Mouse (Mus musculus): ENCODE measurements at regions not wholly inside any gene's neighbourhood (a gene's known extent, or its start where the extent isn't known, plus 50 kb on each side); places are given as distances from the start of the nearest gene placed in this dataset.
A peak's percentile ranks its signal among the peaks of the same experiment; 100 is the strongest.

GRCm38 (mm10) chrX:12219474-12219873 lies 59.3 kb upstream of the Bcor start:
- H3K4me3 ChIP-seq, result no peak overlapping the region
- WGBS, result 33% methylated on average over 8 of the region's 8 CpGs
- peak; percentile 35 for DNase-seq (ENCODE audit: low spot score)
- no peaks in the 10 kb centered on the region for H3K36me3 ChIP-seq (replicated peaks)
- peaks cover 10% of the 10 kb centered on the region for H3K4me1 ChIP-seq
- H3K27ac ChIP-seq (replicated peaks), result peak overlapping the region; percentile 44; the same call in 1 of the 2 replicates
- no peaks in the 10 kb centered on the region for H3K9me3 ChIP-seq
- H3K27me3 ChIP-seq (replicated peaks; ENCODE audit: low read depth, poor library complexity, severe bottlenecking), result peaks cover 42% of the 10 kb centered on the region

GRCm38 (mm10) chrX:12224314-12224713 lies 64.2 kb upstream of the Bcor start:
- H3K27me3 ChIP-seq (replicated peaks; ENCODE audit: low read depth, poor library complexity, severe bottlenecking), result peaks cover 62% of the 10 kb centered on the region
- H3K4me1 ChIP-seq, result peaks cover 20% of the 10 kb centered on the region
- DNase-seq (ENCODE audit: low spot score), result no peak

GRCm38 (mm10) chrX:12225116-12225891 lies 65.1 kb upstream of the Bcor start:
- Histone ChIP-seq H3K27me3 (replicated peaks; ENCODE audit: low read depth, poor library complexity, severe bottlenecking) (peaks cover 57% of the 10 kb centered on the region), H3K36me3 (replicated peaks) (no peaks in the 10 kb centered on the region), H3K27ac (replicated peaks) (no peak overlapping the region), H3K9me3 (no peaks in the 10 kb centered on the region), H3K4me3 (peak overlapping the region; percentile 45), H3K4me1 (peaks cover 14% of the 10 kb centered on the region)
- DNase-seq (ENCODE audit: low spot score), result peak; percentile 33
- 12% methylated on average over 19 of the region's 19 CpGs for whole genome bisulfite sequencing

More at GRCm38 (mm10) chrX:12224314-12224713, 64.2 kb upstream of the Bcor start:
- Histone ChIP-seq H3K9me3 (no peaks in the 10 kb centered on the region), H3K4me3 (no peak overlapping the region), H3K36me3 (replicated peaks) (no peaks in the 10 kb centered on the region), H3K27ac (replicated peaks) (no peak overlapping the region)
- WGBS, result 73% methylated on average over 4 of the region's 4 CpGs

- peak overlapping the region; percentile 45 for H3K4me3 ChIP-seq
- H3K27me3 ChIP-seq (replicated peaks; ENCODE audit: low read depth, poor library complexity, severe bottlenecking), result peaks cover 57% of the 10 kb centered on the region
- H3K27ac ChIP-seq (replicated peaks), result no peak overlapping the region
Observed at GRCm38 (mm10) chrX:12225892-12226206, 65.7 kb upstream of the Bcor start.

GRCm38 (mm10) chrX:12240505-12241011 lies 80.4 kb upstream of the Bcor start:
- Histone ChIP-seq H3K36me3 (replicated peaks) (no peaks in the 10 kb centered on the region), H3K9me3 (no peaks in the 10 kb centered on the region), H3K27ac (replicated peaks) (no peak overlapping the region), H3K4me1 (no peaks in the 10 kb centered on the region), H3K27me3 (replicated peaks; ENCODE audit: low read depth, poor library complexity, severe bottlenecking) (no peaks in the 10 kb centered on the region; the same call in 1 of the 2 replicates), H3K4me3 (no peak overlapping the region)
- 64% methylated on average over 4 of the region's 4 CpGs for WGBS
- DNase-seq (ENCODE audit: low spot score), result no peak

More at GRCm38 (mm10) chrX:12225892-12226206, 65.7 kb upstream of the Bcor start:
- WGBS, result 19% methylated on average over 3 of the region's 3 CpGs
- peaks cover 14% of the 10 kb centered on the region for H3K4me1 ChIP-seq
- no peak for DNase-seq (ENCODE audit: low spot score)
- H3K9me3 ChIP-seq, result 0 out of 2 replicates have a peak, but pooled peaks cover 3% of the 10 kb centered on the region
- H3K36me3 ChIP-seq (replicated peaks), result no peaks in the 10 kb centered on the region

- DNase-seq (ENCODE audit: low spot score), result no peak
- no peaks in the 10 kb centered on the region for H3K4me1 ChIP-seq
- H3K4me3 ChIP-seq, result no peak overlapping the region
- H3K27ac ChIP-seq (replicated peaks), result no peak overlapping the region
- no peaks in the 10 kb centered on the region; the same call in 1 of the 2 replicates for H3K27me3 ChIP-seq (replicated peaks; ENCODE audit: low read depth, poor library complexity, severe bottlenecking)
- WGBS, result 72% methylated on average over 4 of the region's 4 CpGs
- H3K9me3 ChIP-seq, result no peaks in the 10 kb centered on the region
- no peaks in the 10 kb centered on the region for H3K36me3 ChIP-seq (replicated peaks)
Observed at GRCm38 (mm10) chrX:12241751-12242150, 81.6 kb upstream of the Bcor start.

- H3K4me3 ChIP-seq, result no peak overlapping the region
- H3K27me3 ChIP-seq (replicated peaks; ENCODE audit: low read depth, poor library complexity, severe bottlenecking), result peaks cover 49% of the 10 kb centered on the region
- WGBS, result 48% methylated on average over 4 of the region's 4 CpGs
- DNase-seq (ENCODE audit: low spot score), result peak; percentile 27
- H3K4me1 ChIP-seq, result peaks cover 12% of the 10 kb centered on the region
- H3K9me3 ChIP-seq, result no peaks in the 10 kb centered on the region
- H3K27ac ChIP-seq (replicated peaks), result no peak overlapping the region; the same call in 1 of the 2 replicates
- H3K36me3 ChIP-seq (replicated peaks), result no peaks in the 10 kb centered on the region
Observed at GRCm38 (mm10) chrX:12249071-12249470, 88.9 kb upstream of the Bcor start.

GRCm38 (mm10) chrX:12249911-12250310 lies 89.8 kb upstream of the Bcor start:
- 84% methylated on average over 4 of the region's 4 CpGs for WGBS
- H3K27me3 ChIP-seq (replicated peaks; ENCODE audit: low read depth, poor library complexity, severe bottlenecking), result peaks cover 49% of the 10 kb centered on the region
- H3K27ac ChIP-seq (replicated peaks), result no peak overlapping the region
- peaks cover 12% of the 10 kb centered on the region for H3K4me1 ChIP-seq
- no peaks in the 10 kb centered on the region for H3K9me3 ChIP-seq
- no peak for DNase-seq (ENCODE audit: low spot score)
- no peaks in the 10 kb centered on the region for H3K36me3 ChIP-seq (replicated peaks)
- H3K4me3 ChIP-seq, result no peak overlapping the region

- Histone ChIP-seq H3K4me3 (peak overlapping the region; percentile 49), H3K36me3 (replicated peaks) (no peaks in the 10 kb centered on the region), H3K27me3 (replicated peaks; ENCODE audit: low read depth, poor library complexity, severe bottlenecking) (peaks cover 65% of the 10 kb centered on the region)
Observed at GRCm38 (mm10) chrX:12251853-12252679, 91.9 kb upstream of the Bcor start.

GRCm38 (mm10) chrX:12252680-12253021 lies 92.5 kb upstream of the Bcor start:
- Histone ChIP-seq H3K27me3 (replicated peaks; ENCODE audit: low read depth, poor library complexity, severe bottlenecking) (peaks cover 71% of the 10 kb centered on the region), H3K27ac (replicated peaks) (peak overlapping the region; percentile 48; the same call in 1 of the 2 replicates)
- 12% methylated on average over 16 of the region's 16 CpGs for WGBS

More at GRCm38 (mm10) chrX:12251853-12252679, 91.9 kb upstream of the Bcor start:
- 13% methylated on average over 32 of the region's 32 CpGs for WGBS
- DNase-seq (ENCODE audit: low spot score), result peak; percentile 79
- Histone ChIP-seq H3K27ac (replicated peaks) (peak overlapping the region; percentile 48; the same call in 1 of the 2 replicates), H3K4me1 (peaks cover 12% of the 10 kb centered on the region), H3K9me3 (no peaks in the 10 kb centered on the region)

GRCm38 (mm10) chrX:12256758-12257157 lies 96.6 kb upstream of the Bcor start:
- DNase-seq (ENCODE audit: low spot score), result no peak
- H3K27me3 ChIP-seq (replicated peaks; ENCODE audit: low read depth, poor library complexity, severe bottlenecking), result peaks cover 74% of the 10 kb centered on the region
- H3K9me3 ChIP-seq, result no peaks in the 10 kb centered on the region
- H3K27ac ChIP-seq (replicated peaks), result no peak overlapping the region
- H3K4me3 ChIP-seq, result no peak overlapping the region
- H3K36me3 ChIP-seq (replicated peaks), result no peaks in the 10 kb centered on the region
- H3K4me1 ChIP-seq, result peaks cover 2% of the 10 kb centered on the region; the same call in 1 of the 2 replicates
- WGBS, result 77% methylated on average over 8 of the region's 8 CpGs

More at GRCm38 (mm10) chrX:12252680-12253021, 92.5 kb upstream of the Bcor start:
- no peak for DNase-seq (ENCODE audit: low spot score)
- Histone ChIP-seq H3K9me3 (no peaks in the 10 kb centered on the region), H3K36me3 (replicated peaks) (no peaks in the 10 kb centered on the region), H3K4me3 (peak overlapping the region; percentile 49), H3K4me1 (peaks cover 12% of the 10 kb centered on the region)

GRCm38 (mm10) chrX:12263834-12264233 lies 103.7 kb upstream of the Bcor start:
- peaks cover 20% of the 10 kb centered on the region for H3K4me1 ChIP-seq
- no peaks in the 10 kb centered on the region for H3K36me3 ChIP-seq (replicated peaks)
- H3K27me3 ChIP-seq (replicated peaks; ENCODE audit: low read depth, poor library complexity, severe bottlenecking), result peaks cover 50% of the 10 kb centered on the region
- H3K27ac ChIP-seq (replicated peaks), result no peak overlapping the region
- H3K4me3 ChIP-seq, result no peak overlapping the region
- WGBS, result 72% methylated on average over 6 of the region's 6 CpGs
- H3K9me3 ChIP-seq, result no peaks in the 10 kb centered on the region
- no peak for DNase-seq (ENCODE audit: low spot score)

Data from embryonic facial prominence, embryonic 10.5 days (tissue).